ENCODE assay signal across 9 mouse cellular contexts in the genomic region with DNA sequence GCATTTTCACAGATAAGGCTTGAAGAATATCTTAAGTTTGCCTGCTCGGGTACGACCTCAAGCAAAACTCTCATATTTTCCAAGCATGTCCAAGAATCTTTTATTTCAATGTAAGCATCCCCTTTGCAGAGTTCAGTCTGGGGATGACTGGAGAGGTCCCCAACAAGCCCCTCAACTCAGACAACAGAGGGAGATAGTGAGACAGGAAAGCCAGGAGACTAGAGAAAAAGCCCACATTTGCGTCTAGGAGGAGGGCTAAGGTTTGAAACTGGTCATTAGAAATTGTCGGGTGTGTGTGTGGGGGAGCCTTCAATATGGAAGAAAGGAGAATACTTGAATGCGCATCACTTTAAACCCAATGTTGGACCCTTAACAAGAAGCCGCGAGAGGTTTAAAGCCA. TPM values are rescaled to one million over a fixed set of nuclear protein-coding genes. Genes with fewer than 3 reads are reported as not detected.
DNase-seq lines count a peak whose midpoint lies in the region; ATAC-seq and TF ChIP-seq lines count a peak whose summit lies in the region.
"Had no signal": no experiment of that assay in that cellular context is flagged by ENCODE, and none has a peak within 500 bp of the region (broad histone marks: within the 10 kb centered on the region; RNA-seq: fewer than 3 reads in every experiment).

No protein-coding gene starts in this region.

- WGBS in liver, embryonic 11.5 days = 27% methylated on average over 7 of the region's 7 CpGs
- 21% methylated on average over 7 of the region's 7 CpGs for WGBS in liver, postnatal 0 days (ENCODE audit: insufficient replicate concordance)
- 39% methylated on average over 7 of the region's 7 CpGs for WGBS in hindbrain, postnatal 0 days

- peak overlapping the region; percentile 53; the same call in 1 of the 2 replicates for H3K4me3 ChIP-seq in liver, embryonic 11.5 days (ENCODE audit: low read depth, low read length)
- no peak overlapping the region for H3K4me3 ChIP-seq in liver, postnatal 0 days (ENCODE audit: low read depth, low read length)
- peak overlapping the region; percentile 56 for H3K4me3 ChIP-seq in hindbrain, postnatal 0 days (ENCODE audit: low read length)

- DNase-seq in liver, embryonic 11.5 days (ENCODE audit: low spot score) = no peak
- DNase-seq in liver, postnatal 0 days = no peak
- DNase-seq in hindbrain, postnatal 0 days (ENCODE audit: low spot score) = peak; percentile 55
- peak; percentile 62 for DNase-seq in retina, postnatal 1 day
- no peak for DNase-seq in B cell, adult 2 months
- no peak for DNase-seq in layer of hippocampus, postnatal 14 days (ENCODE audit: low spot score in 2 of 2)
- no peak for DNase-seq in layer of hippocampus, adult 9-10 months (ENCODE audit: low spot score)

- no peak overlapping the region for H3K9ac ChIP-seq in liver, embryonic 11.5 days (ENCODE audit: low read depth, low read length)
- H3K9ac ChIP-seq in liver, postnatal 0 days (replicated peaks) = no peak overlapping the region
- H3K9ac ChIP-seq in hindbrain, postnatal 0 days (replicated peaks; ENCODE audit: low read length) = peak overlapping the region; percentile 59
- H3K9ac ChIP-seq: liver, embryonic 15.5 days had no signal

- TF ChIP-seq CTCF in liver, postnatal 0 days (IDR thresholded peaks at IDR 0.05; ENCODE audit: low read depth) = no peak
- TF ChIP-seq CTCF in hindbrain, postnatal 0 days (IDR thresholded peaks at IDR 0.05; ENCODE audit: low read depth) = peak; percentile 54

- H3K4me2 ChIP-seq in liver, embryonic 11.5 days = peak overlapping the region; percentile 64; the same call in 1 of the 2 replicates
- H3K4me2 ChIP-seq in liver, postnatal 0 days (ENCODE audit: low read depth, low read length) = no peak overlapping the region
- peak overlapping the region; percentile 60 for H3K4me2 ChIP-seq in hindbrain, postnatal 0 days (ENCODE audit: low read depth, low read length)

- peaks cover 27% of the 10 kb centered on the region for H3K27me3 ChIP-seq in liver, embryonic 11.5 days (replicated peaks; ENCODE audit: control insufficient read depth, insufficient read depth, low read length)
- peaks cover 22% of the 10 kb centered on the region for H3K27me3 ChIP-seq in liver, postnatal 0 days (ENCODE audit: insufficient read depth, low read length)
- no peaks in the 10 kb centered on the region for H3K27me3 ChIP-seq in hindbrain, postnatal 0 days (ENCODE audit: insufficient read depth, low read length)

- H3K9me3 ChIP-seq in liver, embryonic 11.5 days (ENCODE audit: control insufficient read depth, low read length) = no peaks in the 10 kb centered on the region
- H3K9me3 ChIP-seq in liver, postnatal 0 days (ENCODE audit: low read length) = no peaks in the 10 kb centered on the region
- H3K9me3 ChIP-seq in hindbrain, postnatal 0 days (ENCODE audit: low read length) = no peaks in the 10 kb centered on the region
- H3K9me3 ChIP-seq: liver, embryonic 15.5 days had no signal

- no peaks in the 10 kb centered on the region for H3K4me1 ChIP-seq in liver, embryonic 11.5 days (replicated peaks; ENCODE audit: control insufficient read depth, insufficient read depth, low read length)
- no peaks in the 10 kb centered on the region for H3K4me1 ChIP-seq in liver, postnatal 0 days (ENCODE audit: insufficient read depth)
- no peaks in the 10 kb centered on the region for H3K4me1 ChIP-seq in hindbrain, postnatal 0 days (ENCODE audit: insufficient read depth, low read length)
- H3K4me1 ChIP-seq: liver, embryonic 15.5 days had no signal

- no peak overlapping the region for H3K27ac ChIP-seq in liver, embryonic 11.5 days (ENCODE audit: low read depth, low read length)
- H3K27ac ChIP-seq in liver, postnatal 0 days (ENCODE audit: low read depth) = no peak overlapping the region
- peak overlapping the region; percentile 74; the same call in 1 of the 2 replicates for H3K27ac ChIP-seq in hindbrain, postnatal 0 days
- H3K27ac ChIP-seq: liver, embryonic 15.5 days had no signal

- no peak for ATAC-seq in liver, embryonic 11.5 days (replicated peaks; ENCODE audit: low FRiP score)
- ATAC-seq in liver, postnatal 0 days = no peak
- peak; percentile 42; the same call in 1 of the 2 replicates for ATAC-seq in common myeloid progenitor, adult 5-6 weeks (replicated peaks; ENCODE audit: low read depth, poor library complexity, severe bottlenecking)
- ATAC-seq in hindbrain, postnatal 0 days = peak; percentile 35

- TF ChIP-seq EP300 in liver, postnatal 0 days (IDR thresholded peaks at IDR 0.05; ENCODE audit: low read depth) = no peak

- H3K36me3 ChIP-seq in liver, embryonic 11.5 days (ENCODE audit: control insufficient read depth, insufficient read depth, low read length) = no peaks in the 10 kb centered on the region
- no peaks in the 10 kb centered on the region for H3K36me3 ChIP-seq in liver, postnatal 0 days (replicated peaks; ENCODE audit: insufficient read depth, low read length)
- no peaks in the 10 kb centered on the region for H3K36me3 ChIP-seq in hindbrain, postnatal 0 days (ENCODE audit: insufficient read depth, low read length)
- H3K36me3 ChIP-seq: liver, embryonic 15.5 days had no signal

RNA-seq across cellular contexts. Expression of gene Cnksr2, which starts 1.4 kb away (rescaled TPM):
- 0.74 and 0.90 TPM in 2 replicates for polyA plus RNA-seq in liver, embryonic 11.5 days (2014; fragmentation: Nextera tagmentation; extraction: Ambion mirVana)
- polyA plus RNA-seq in liver, postnatal 0 days (2015; fragmentation: Nextera tagmentation; extraction: Ambion mirVana) = 0.02 TPM in 1 of 2 replicates, not detected in the other
- total RNA-seq in common myeloid progenitor, adult 5-6 weeks (2017) = not detected in 2 replicates
- 13.5 and 15.3 TPM in 2 replicates for total RNA-seq in hindbrain, postnatal 0 days (2014; rRNA removed)
- polyA plus RNA-seq in hindbrain, postnatal 0 days (2015; fragmentation: Nextera tagmentation; extraction: Ambion mirVana) = 6.9 and 7.0 TPM in 2 replicates
- 100 to 1,000 TPM; 180 to 202 TPM for total RNA-seq in layer of hippocampus, postnatal 14 days (2021)

Comparison
In these comparisons a context has a peak if more than half of its experiments do, and no peak if none do; other contexts are left out.
1. ATAC-seq: peak in common myeloid progenitor, adult 5-6 weeks (single experiment) and hindbrain, postnatal 0 days (single experiment); none in liver, embryonic 11.5 days (single experiment) and liver, postnatal 0 days (single experiment).
2. DNase-seq: peak in hindbrain, postnatal 0 days (single experiment) and retina, postnatal 1 day (single experiment); none in liver, embryonic 11.5 days (single experiment), liver, postnatal 0 days (single experiment), B cell, adult 2 months (0 of 2), layer of hippocampus, postnatal 14 days (0 of 2) and layer of hippocampus, adult 9-10 months (single experiment).
3. RNA of gene Cnksr2, which starts 1.4 kb away (total RNA-seq): 180 to 202 TPM in layer of hippocampus, postnatal 14 days and 13.5 to 15.3 TPM in hindbrain, postnatal 0 days; not detected in common myeloid progenitor, adult 5-6 weeks; every median in the first group is over 10 times any median in the second.